Mouse (Mus musculus) layer of hippocampus, adult 2 months (tissue): Measurements from ENCODE around the gene Myo18a. TPM values are rescaled to one million over a fixed set of nuclear protein-coding genes. Genes with fewer than 3 reads are reported as not detected.
A peak's percentile ranks its signal among the peaks of the same experiment; 100 is the strongest.

Experiments used
- DNase-seq, 2 experiments: peaks; one replicate each; pipeline ENCODE4 v3.0.0; 2022; ENCODE audit warnings: low spot score in 2 of 2
- H3K27ac ChIP-seq: fragments of 200-600 bp; 2 replicates; pipeline ENCODE4 v1.8.1; 2022
- H3K4me3 ChIP-seq: fragments of 200-600 bp; 2 replicates; pipeline ENCODE4 v1.8.1; 2022; ENCODE audit warnings: mild to moderate bottlenecking
- CTCF ChIP-seq: fragments of 200-600 bp; conservative IDR thresholded peaks from 2 replicates; pipeline ENCODE4 v1.8.1; 2022; ENCODE audit warnings: antibody characterized with exemption, mild to moderate bottlenecking, moderate library complexity
- total RNA-seq, 2 experiments: library from RNA; stranded (reverse); gene quantifications; 2 replicates each; pipeline ENCODE4 v1.2.3; 2021

Myo18a gene
- total RNA-seq, 2 experiments from 2014 or later: 137 to 156 TPM

DNA sequence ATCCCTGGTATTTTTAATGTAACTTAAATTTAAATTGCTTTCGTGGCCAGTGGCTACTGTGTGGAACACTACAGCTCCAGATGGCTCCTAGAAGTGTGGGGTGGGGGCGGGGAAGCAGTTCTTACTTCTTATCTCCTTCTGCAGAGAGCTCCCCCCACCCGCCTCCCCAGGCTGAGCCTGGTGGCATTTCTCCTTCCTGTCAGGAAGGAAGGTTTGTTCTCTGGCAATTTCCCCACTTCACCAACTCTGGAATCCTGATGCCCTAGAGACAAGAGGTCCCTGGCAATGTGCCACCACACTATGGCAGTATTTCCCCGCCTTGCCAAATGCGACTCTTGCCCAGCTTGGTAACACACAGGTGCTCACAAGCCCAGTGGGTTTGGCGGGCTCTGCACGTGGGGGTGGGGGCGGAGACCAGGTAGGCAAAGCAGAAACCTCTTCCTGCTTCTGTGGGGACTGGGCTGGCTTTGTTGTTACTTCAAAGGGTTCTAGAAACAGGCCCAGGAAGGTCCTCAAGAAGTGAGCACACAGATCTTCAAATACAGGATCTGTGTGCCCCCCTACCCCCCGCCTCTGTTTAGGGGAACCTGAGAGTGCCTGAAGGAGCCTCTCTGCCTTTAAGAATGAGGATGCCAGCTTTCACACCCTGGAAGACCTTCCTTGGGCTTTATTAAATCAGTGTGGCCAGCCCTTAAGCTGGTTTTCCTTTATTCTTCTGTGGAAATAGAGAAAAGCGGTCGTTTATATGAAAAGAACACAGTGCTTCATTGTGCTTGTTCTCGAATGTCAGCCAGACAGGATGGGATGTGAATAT, 28.9 kb downstream of the Myo18a start:
- DNase-seq: no peak
- Histone ChIP-seq H3K4me3 (no peak overlapping the region), H3K27ac (peak overlapping the region; percentile 82)
- no peak for TF ChIP-seq CTCF

DNA sequence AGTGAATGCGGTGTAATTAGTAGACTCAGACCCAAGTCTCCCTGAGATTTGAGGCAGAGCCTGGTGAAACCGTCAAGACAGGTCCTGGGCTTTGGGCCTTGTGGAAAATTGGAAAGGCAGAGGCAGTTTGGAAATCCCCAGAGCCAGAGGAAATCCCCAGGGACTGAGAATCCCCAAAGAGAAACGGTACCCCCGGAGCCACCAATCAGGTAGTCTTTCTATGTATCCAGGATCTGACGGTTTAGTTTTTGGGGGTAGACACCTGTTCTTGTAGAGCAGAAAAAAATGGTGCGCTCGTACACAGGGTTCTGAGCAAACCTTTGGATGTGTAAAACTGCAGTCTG, 29.5 kb downstream of the Myo18a start:
- Histone ChIP-seq H3K4me3 (peak overlapping the region; percentile 22; the same call in 1 of the 2 replicates), H3K27ac (peak overlapping the region; percentile 82)
- no peak for TF ChIP-seq CTCF
- no peak for DNase-seq

DNA sequence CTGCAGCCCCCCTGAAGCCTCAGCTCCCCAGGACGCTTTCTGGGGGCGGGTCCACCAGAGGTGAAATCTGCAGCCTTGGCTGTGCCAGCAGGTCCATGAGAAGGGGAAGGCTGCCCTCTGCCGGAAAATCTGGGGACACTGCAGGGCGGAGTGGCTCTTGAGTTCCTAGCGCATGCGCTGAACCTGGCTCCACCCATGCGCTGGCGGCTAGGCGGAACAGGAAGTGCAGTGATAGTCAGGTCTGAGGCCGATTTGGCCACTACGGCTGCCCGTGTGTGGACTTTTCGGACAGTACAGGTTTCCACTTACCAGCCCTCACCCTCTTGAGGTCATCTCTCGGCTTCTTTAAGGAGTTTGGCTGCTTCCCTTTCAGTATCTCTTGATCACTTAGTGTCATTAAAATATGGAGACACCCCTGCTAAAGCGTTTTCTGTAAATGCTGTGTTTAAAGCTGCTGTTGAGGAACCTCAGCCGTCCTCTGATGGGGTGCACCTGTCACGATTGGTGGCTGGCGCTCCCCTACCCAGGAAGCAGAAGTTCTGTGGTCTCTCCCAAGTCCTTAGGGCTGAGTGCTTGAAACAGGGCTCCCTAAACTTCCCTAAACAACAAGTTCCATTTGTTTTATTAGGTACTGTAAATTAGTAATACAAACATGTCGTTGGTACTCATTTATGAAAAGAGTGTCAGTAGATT, 30.3 kb downstream of the Myo18a start:
- TF ChIP-seq CTCF: peak; percentile 99
- H3K4me3 ChIP-seq: peak overlapping the region; percentile 44
- DNase-seq: peak; percentile 95 to 98
- peak overlapping the region; percentile 82 for H3K27ac ChIP-seq

DNA sequence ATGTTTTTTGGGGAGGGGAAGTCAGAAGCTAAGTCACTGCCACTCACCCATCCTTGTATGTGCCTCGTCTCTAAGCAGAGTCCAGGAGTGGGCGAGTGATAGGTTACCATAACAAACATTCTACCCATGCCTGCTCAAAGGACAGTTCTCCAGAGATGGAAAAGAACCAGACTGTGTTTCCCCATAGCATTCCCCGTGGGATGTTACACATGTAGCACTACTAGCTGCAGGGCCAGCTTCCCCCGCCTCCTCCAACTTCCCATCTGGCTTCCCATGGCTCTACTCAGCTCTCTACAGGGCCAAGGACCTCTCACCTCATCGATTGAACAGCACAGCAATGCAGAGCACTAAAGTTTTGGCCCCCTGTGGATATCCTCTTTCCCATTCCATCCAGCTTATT, 32.2 kb downstream of the Myo18a start:
- DNase-seq: no peak
- TF ChIP-seq CTCF: no peak
- Histone ChIP-seq H3K4me3 (no peak overlapping the region), H3K27ac (peak overlapping the region; percentile 55)

DNA sequence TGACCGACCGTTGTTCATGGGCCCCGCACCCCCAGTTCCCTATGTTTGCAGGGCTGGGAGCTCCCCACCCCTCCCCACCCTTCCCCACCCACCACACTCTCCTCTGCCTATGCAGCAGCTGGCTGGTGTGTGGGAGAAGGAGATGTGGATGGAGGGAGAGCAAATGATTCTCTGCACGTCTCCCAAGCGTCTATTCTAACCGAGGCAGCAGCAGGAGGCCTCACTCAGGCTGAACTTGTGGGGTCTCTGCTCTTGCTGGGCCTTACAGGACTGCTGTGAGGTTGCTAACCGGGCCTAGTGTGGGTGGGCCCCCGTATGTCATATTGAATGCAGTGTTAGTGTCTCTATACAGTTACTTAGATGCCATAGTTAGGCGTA, 37.4 kb downstream of the Myo18a start:
- peak overlapping the region; percentile 92 for H3K27ac ChIP-seq
- DNase-seq: no peak
- no peak for TF ChIP-seq CTCF
- peak overlapping the region; percentile 37 for H3K4me3 ChIP-seq

DNA sequence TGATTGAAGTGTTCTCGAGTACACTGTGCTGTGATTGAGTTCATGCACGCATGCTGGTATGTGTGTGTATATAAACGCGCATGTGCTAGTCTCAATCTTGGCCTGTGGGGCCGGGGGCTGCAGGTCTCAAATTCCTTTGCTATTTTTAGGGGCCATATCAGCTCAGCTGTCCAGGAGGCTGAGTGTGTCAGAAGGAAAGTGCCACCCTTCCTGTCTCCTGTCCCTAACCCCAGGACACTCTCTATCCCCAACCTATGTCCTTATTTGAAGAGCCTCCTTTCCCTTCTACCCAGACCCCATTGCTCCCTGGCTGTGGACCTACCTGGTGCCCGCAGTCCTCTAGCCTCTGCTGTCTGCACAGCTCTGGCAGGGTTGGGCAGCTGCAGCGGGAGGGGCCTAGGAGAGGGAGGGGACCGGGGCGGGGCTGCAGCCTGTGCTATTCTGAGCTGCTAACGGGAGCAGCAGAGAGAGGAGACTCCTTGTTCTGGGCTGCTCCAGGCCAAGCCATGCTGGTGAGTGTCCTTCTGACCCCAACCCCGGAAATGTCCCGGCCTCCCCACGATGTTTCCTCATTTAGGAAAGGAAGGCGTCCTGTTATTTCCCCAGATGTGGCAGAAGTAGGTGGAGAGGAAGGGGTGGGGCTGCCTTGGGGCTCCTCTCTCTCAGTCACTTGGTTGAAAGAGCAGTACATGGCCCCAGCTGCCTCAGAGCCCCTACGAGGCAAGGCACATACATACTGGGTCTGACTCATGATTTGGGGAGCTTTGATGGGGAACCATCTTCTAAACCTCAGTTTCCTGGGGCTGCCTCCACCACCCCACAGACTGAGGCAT, 38.0 kb downstream of the Myo18a start:
- TF ChIP-seq CTCF: no peak
- DNase-seq: no peak
- Histone ChIP-seq H3K4me3 (peak overlapping the region; percentile 37), H3K27ac (peak overlapping the region; percentile 92)

DNA sequence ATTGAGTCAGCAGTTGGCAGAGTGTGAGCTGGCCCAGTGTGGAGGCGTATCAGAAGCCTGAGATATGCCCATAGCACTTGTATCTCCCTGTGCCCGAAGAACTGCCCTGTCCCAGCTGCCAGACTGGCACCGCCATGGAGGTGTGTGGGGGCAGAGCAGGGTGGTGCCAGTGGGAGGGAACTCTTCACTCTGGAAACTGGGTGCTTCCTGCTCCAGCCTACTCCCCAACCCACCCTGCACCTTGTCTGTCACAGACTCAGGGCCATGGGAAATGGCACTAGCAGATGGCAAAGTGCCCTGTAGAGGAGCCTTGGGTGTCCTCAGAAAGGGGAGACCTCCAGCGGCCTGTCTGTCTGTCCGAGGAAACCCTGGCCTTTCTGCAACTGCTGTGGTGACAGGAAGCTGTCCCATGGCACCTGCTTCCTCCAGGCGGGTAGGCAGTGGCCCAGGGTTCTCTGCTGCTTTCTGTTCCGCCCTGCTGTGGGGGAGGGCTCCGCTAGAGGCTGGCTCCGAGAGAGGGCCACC, 39.4 kb downstream of the Myo18a start:
- Histone ChIP-seq H3K4me3 (no peak overlapping the region; the same call in 1 of the 2 replicates), H3K27ac (peak overlapping the region; percentile 92)
- DNase-seq: no peak
- no peak for TF ChIP-seq CTCF

DNA sequence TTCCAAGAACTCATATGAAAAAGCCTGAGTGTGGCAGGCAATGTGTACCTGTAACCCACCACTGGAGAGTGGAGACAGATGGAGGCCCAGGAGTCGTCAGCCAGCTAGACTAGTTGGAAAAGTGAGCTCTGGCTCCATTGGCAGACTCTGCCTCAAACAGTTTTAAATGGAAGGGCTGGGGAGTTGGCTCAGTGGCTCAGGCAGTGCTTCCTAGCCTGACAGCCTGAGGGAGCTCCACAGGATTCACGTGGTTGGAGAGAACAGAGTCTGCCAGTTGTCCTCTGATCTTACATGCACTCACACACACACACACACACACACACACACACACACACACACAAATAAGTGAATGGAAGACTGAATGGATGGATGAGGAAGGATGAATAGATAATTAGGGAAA, 43.2 kb downstream of the Myo18a start:
- TF ChIP-seq CTCF: peak; percentile 53
- peak overlapping the region; percentile 28; the same call in 1 of the 2 replicates for H3K27ac ChIP-seq
- H3K4me3 ChIP-seq: no peak overlapping the region
- DNase-seq: no peak

DNA sequence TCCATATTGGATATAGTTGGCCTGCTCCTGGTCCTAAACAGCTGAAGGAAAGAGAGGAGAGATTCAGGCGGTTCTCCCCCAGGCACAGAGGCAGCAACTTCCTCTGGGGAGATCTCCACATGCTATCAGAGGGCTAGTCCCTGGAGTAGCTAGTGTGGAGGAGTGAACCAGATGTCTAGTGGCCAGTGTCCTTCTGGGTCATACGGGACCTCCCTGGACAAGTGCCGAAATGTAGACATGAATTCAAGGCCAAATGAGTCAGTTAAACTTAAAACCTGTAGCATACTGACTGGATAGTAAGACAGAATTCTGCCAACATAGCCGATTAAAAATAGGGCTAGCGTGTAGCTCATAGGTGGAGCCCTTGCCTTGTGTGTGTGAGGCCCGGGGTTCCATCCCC, 43.8 kb downstream of the Myo18a start:
- Histone ChIP-seq H3K27ac (peak overlapping the region; percentile 28; the same call in 1 of the 2 replicates), H3K4me3 (no peak overlapping the region)
- no peak for TF ChIP-seq CTCF
- DNase-seq: no peak

DNA sequence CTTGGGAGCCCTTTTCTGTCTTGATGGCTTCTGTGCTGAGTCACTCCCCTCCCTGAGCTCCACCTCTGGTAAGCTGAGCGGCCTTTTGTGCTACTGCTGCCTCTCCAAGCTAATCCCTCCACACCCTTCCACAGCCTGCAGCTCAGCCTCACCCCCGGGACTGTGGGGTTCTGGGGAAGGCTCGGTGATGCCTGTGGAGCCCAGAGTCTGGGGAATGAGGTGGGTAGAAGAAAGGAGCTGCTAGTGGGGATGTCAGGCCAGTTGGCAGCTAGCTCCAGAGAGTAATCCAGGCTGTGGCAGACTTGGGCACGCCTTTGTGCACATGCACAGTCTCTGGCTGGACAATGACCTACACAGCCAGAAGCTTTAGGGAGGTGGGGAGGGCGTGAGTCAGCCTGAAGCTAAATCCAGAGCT, 45.0 kb downstream of the Myo18a start:
- DNase-seq: no peak
- Histone ChIP-seq H3K27ac (peak overlapping the region; percentile 65), H3K4me3 (no peak overlapping the region)
- no peak for TF ChIP-seq CTCF

DNA sequence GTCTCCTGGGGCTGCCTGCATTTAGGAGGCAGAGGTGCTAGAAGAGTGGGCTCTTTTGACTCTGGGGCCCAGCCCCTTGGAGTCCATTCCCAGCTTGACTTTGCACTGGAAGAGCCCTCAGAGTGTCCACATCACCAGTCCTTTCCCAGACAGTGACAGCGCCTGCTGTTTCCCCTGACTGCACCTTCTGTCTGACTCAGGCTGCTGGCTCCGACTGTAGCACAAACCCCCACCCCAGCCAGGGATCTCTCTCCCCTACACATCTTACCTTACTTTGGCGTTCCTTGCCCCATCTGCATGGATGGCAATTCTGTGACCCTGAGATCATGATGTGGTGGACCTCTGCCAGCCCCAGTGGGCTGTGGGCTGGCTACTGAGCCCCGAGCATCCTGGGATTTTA, 46.2 kb downstream of the Myo18a start:
- no peak overlapping the region for H3K4me3 ChIP-seq
- no peak for DNase-seq
- peak overlapping the region; percentile 65; the same call in 1 of the 2 replicates for H3K27ac ChIP-seq
- TF ChIP-seq CTCF: no peak

DNA sequence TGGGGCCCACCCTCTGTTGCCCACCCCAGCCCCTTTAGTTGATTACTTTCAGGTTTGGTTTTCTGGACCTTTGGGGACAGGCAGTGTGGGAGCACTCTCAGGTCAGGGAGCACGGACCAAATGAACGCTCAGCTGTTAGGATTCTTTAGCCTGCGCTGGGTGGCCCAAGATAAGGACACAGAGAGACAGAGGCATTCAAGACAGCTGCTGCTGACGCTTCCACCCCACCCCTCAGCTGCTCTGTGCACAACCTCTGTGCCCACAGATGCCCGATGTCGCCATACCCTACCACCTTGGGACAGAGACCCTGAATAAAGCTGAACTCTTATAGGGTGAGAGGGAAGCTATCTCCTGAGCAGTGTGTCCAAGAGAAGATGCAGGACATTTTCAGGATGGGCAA, 47.0 kb downstream of the Myo18a start:
- H3K4me3 ChIP-seq: no peak overlapping the region
- TF ChIP-seq CTCF: no peak
- DNase-seq: no peak
- peak overlapping the region; percentile 19; the same call in 1 of the 2 replicates for H3K27ac ChIP-seq

DNA sequence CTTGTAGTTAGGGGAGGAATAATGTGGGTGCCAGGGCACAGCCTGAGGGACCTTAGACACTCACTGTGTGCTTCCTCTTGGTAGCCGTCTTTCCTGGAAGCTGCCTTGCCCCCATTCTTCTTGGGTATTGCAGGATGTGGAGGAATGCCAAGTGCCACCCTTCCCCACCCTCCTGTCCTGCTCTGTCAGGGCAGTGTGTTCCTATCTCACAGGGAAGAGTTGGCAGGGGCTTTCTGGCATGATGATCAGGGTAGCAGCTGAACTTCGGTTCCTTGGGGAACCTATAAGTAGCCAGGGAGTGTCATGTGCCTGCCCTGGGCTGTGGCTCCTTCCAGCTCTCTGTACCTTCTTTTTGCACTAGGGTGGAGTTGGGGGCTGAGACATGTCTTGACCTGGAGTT, 50.9 kb downstream of the Myo18a start:
- Histone ChIP-seq H3K27ac (no peak overlapping the region), H3K4me3 (no peak overlapping the region)
- no peak for TF ChIP-seq CTCF
- no peak for DNase-seq
